Mouse (Mus musculus) kidney, postnatal 36 days (tissue): Measurements from ENCODE around the gene Tpd52l2.

ENCODE experiments used
- DNase-seq, 2 experiments: peaks; one replicate each; pipeline ENCODE4 v3.0.0; 2021 to 2022; ENCODE audit warnings: mixed read lengths in 2 of 2

Tpd52l2 gene

DNA sequence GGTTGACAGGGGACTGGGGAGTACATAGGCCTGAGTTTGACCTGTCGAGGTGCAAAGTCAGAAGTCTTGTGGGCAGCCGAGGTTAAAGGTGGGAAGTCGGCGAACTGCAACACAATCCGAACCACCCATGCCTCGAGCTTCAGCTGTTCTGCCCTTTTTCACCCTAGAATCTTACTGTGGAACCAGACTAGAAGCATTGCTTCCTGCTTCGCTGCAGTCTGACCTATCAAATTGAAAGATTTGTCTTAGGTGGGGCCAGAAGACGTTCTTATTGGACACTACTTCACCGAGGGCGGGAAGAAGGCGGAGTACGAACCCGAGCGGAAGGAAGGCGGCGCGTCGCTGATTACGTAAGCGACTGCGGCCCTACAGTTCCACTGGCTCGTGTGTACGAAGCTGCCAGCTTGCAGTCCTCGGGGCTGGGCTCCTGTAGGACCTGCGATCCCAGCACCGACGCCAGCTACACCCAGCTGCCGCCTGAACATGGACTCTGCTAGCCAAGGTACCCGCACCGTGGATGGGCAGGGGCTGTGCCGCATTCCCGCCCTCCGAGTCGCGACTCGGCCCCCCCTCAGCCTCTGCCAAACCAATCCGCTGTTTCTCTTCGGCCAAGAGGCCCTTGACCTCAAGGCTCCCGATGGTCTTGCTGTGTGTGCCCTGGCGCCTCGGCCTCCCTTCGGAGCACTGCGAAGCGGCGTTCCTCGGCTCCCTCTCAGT is at the start of gene Tpd52l2:
Tpd52l2 (plus strand) TSS at position 312 of the 717 bp plus-strand sequence.
- DNase-seq: peak; percentile 96 to 97

DNA sequence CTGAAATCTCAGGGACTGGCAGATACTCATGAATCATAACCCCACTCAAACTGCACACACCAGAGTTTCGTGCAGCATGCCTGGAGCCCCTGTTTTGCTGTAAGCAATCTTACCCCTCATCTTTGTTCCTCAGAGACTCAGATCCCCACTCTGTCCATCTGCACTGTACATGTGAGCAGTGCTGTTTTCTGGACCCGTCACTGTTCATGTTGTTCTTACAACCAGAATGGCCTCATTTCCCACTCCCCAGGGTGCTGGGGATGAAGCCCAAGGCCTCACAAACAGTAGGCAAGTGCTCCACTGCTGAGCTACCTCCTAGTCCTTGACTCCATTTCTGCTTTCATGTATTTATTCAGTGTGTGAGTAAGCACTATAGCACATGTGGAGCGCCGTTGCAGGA is 44.8 kb upstream of the Tpd52l2 start:
- no peak for DNase-seq

- peak in 1 of 2 experiments; percentile 21 for DNase-seq
Observed at GRCm38 (mm10) chr2:181453274-181453673, 43.7 kb upstream of the Tpd52l2 start.

DNA sequence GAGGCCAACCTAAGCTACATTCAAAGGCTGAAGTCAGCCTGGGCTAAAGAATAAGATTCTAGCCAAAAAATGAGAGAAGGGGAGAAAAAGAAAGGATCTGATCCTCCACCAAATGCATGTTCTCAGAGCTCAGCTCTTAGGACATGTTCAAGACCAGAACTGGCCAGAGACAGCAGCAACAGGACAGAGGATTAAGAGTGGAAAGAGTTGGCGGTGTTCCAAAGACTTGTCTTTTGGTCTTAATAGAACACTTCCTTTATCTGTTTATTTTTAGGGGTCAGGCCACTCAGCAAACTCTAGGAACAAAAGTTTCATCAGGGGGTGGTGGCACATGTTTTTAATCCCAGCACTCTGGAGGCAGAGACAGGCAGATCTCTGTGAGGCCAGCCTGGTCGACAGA is 41.0 kb upstream of the Tpd52l2 start:
- DNase-seq: peak; percentile 41 to 73

GRCm38 (mm10) chr2:181457831-181458230 is 39.1 kb upstream of the Tpd52l2 start:
- peak; percentile 24 to 48 for DNase-seq

DNA sequence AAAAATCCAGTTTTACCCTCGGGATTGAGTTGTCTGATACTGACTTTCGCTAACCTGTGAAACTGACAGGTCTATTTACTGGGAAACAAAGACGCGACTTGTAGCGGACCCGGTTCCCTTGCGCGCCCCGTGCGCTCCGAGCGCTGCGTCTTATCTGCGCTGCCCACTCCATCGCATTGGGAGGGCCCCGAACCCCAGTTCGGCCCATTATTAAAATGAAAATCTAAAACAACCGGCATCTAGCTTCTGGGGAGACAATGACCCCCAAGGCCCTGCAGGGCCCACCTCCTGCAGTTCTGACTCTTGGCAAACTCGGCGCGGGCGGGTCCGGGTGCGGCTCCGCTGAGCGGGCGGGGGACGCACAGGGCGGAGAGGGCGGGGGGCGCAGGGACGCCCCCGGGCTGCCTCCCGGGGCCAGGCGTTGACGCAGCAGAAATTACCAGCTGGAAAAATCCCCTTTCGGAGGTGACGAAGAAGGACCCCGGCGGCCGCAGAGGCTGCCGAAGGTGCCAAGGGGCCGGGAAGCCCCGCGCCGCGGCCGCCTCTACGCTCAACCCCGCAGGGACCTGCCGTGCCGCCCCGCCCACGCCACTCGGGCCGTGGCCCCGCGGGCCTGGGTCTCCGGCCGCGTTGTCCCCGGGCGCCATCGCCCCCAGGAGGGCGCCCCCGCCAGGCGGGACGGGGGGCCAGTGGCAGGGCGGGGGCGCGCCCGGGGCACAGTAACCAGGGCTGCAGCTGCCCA is 38.4 kb upstream of the Tpd52l2 start:
- DNase-seq: peak; percentile 20 to 64

DNA sequence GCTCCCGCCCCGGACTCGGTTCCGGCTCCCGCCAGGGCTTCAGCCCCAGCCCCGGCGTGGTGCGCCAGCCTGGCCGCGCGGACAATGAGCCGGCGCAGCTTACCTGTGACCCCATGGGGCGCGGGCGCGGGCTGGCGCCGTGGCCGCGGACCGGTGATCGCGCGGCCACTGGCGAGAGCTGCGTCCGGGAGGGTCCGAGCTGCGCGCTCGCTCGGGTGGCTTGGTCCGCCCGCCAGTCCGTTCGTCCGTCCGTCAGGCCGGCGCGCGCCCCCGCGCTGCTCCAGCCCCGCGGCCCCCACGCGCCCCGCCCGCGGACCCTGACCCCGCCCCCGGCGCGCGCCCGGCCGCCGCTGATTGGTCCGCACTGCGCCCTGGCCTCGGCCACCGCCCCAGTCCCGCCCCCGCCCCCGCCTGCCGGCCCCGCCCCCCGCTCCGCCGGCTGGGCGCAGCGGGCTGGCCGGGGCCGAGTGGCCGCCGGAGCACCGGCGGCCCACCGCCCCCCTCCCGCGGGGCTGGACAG is 37.7 kb upstream of the Tpd52l2 start, which contains the start of gene Zbtb46:
Zbtb46 (minus strand) TSS at position 274 of the 520 bp plus-strand sequence.
- peak; percentile 91 to 96 for DNase-seq

GRCm38 (mm10) chr2:181459673-181460621 is 37.0 kb upstream of the Tpd52l2 start:
- peak; percentile 77 to 82 for DNase-seq

GRCm38 (mm10) chr2:181461536-181462100 is 35.3 kb upstream of the Tpd52l2 start:
- no peak for DNase-seq

- DNase-seq: no peak
Observed at GRCm38 (mm10) chr2:181462604-181463003, 34.3 kb upstream of the Tpd52l2 start.

DNA sequence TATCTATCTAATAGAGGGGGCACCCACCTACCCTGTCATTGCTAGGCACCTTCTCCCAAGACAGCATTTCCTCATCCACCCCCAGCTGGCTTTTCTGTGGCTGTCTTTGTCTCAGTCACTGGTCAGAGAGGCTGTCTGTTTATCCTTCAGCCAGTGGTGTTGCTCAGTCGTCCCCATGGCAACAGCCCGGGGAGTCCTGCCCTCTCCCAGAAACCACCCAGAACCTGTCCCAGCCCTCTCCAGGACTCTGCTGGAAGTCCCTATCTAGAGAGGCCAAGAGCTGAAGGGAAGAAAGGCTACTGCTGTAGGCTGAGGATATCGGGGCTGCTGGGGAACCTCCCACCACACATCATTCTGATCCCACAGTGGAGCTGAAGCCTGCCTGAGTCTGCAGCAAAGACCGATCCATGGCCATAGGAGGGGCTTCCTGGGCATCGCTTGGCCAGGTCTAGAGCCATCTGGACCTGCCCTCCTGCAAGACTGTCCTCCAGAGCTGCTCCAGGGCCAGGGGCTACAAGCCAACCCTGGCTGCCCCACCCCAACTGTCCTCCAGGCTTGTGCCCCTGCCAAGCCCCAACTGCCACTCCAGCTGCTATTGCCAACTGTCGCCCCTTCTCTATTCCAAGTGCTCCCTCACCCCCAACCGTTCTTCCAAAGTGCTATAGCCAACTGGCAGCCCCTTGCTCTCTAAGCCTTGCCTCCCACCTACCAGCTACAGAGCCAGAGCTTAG is 33.8 kb upstream of the Tpd52l2 start:
- DNase-seq: peak; percentile 77 to 82

DNA sequence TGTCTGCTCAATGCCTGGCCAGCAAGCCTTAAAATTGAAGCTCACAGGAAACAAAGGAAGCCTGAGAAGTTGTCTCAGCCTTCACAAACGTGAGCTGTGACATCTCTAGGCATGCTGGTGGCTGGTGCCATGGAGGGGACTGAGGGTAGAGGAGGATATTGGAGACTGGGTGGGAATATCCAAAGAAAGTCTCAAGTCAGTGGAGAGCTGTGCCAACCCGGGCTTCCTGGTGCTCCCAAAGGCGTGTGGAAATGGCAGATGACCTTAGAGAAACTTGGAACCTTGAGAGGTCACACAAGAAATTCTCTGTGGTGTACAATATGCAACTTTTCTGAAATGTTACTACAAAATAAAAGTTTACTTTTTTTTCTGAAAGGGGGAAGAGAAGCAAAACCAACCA is 31.5 kb upstream of the Tpd52l2 start:
- no peak for DNase-seq

- DNase-seq: peak; percentile 41 to 64
Observed at GRCm38 (mm10) chr2:181470285-181470684, 26.7 kb upstream of the Tpd52l2 start.

DNA sequence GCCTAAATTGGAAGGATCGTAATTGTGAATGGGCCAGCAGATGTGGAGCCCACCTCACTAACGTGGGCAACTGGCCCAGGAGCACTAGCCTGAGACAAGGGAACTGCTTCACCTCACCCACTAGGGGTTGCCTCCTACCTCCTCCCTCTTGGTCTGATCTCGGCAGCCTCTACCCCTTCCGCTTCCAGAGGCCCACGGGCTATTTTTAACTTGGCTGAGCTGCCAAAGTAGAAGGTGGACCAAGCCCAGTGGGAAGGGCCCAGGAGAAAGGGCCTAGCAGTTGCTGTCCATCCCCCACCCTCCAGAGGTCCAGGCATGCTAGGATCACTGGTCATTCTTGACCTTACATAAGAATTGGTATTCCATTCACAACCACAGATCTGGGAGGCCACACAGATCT is 25.7 kb upstream of the Tpd52l2 start:
- DNase-seq: peak; percentile 66 to 78

DNA sequence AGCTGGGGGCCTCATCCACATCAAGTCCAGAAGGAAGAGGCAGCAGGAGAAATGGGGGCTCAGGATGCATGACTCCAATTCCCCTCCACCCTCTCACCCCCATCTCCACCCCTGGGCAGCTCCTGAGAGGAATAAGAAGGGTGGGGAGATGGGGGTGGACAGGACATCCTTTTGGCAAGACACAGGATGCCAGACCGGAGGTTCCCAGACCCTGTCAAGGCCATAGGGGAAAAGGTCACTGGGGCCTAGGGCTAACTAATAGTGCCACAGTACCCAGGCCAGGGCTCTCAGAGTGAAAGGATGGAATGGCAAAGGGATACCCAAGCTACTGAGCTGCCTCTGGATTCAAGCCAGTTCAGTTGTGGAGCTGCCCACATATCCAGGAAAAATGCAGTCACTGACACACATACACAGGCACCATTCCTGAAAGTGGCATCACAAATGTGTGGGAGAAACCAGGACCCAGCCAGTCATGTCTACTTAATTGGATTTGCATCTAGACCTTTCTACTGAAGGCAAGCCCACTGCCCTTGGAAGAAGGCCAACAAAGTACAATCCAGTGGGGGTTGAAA is 24.6 kb upstream of the Tpd52l2 start:
- peak; percentile 52 to 64 for DNase-seq

DNA sequence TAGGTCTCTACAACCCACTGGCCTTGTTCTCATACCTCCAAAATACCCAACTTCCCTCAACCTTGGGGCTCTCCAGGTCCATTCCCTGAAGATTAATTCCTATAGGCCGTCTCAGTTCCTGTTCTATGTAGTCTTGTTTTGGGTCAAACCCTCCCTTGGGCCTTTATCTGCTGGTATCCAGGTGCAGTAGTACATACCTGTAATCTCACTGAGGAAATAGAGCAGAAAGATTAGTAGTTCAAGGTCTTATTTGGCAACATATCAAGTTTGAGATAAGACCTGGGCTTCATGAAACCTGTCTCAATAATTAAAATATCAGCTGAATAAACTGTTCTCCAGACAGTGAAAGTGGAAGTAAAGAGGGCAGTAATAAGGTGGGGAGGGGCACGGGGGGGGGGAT is 13.8 kb upstream of the Tpd52l2 start:
- no peak for DNase-seq

DNA sequence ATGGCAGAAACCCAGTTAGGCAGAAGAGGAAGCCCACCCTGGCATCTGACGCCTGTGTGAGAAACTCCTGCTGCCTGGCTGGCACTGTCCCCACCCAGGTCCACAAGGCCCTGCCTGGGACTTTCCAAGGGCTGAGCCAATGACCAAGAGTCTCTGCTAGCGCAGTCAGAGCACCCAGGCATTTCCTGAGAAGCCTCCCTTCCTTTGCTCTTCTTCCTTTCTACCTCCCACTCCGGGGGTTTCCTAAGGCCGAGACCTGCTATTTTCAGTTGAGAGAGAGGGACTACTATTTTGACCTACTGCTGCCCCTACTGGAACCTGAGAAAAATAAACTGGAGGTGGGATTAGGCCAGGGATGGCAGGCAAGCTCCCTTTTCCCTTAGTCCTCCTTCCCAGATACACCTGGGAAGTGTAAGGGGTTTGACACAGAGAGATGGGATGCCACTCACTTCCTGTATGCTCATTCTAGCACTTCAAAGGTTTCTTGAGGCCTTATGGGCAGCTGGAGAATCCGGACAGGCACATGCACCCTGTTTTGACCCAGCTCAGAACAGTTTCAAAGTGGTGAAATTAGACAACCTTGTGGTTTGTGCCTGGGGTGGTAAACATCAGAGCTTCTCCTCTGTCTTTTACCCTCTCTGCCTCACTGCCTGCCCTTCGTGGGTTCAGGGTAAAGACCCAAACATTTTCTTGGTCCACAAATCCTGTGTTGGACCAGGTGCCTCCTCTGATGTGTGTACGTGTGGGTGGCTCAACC is 13.2 kb upstream of the Tpd52l2 start:
- DNase-seq: peak; percentile 66 to 73

- peak in 1 of 2 experiments; percentile 45 for DNase-seq
Observed at GRCm38 (mm10) chr2:181484456-181485233, 12.3 kb upstream of the Tpd52l2 start.

DNA sequence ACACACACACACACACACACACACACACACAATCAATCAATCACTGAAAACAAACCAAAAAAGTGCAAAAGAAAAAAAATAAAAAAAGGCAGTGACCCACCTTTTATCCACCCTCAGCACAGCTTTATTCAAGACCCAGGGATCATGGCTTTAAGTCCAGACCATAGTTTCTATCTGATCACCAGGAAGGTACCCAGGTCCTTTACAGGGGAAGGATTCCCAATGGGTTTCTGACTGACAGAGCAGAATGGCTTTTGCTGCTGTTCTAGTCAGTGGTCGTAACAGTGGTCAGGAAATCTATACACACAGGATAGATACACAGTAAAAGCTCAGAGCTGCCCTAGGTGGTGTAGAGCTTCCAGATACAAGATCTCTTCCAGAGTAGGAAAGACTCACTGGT is 11.2 kb upstream of the Tpd52l2 start:
- no peak for DNase-seq
